Mouse (Mus musculus) CH12.LX (cell line): Measurements from ENCODE around the gene 1700080E11Rik. TPM values are rescaled to one million over a fixed set of nuclear protein-coding genes. Genes with fewer than 3 reads are reported as not detected.
A peak's percentile ranks its signal among the peaks of the same experiment; 100 is the strongest.

Experiments used
- DNase-seq: peaks from one replicate; pipeline ENCODE4 v3.0.0-alpha.2; 2013; ENCODE audit errors: extremely low read depth
- H3K27ac ChIP-seq: 2 replicates; pipeline ENCODE4 v1.5.1; 2012; ENCODE audit warnings: low read depth, mild to moderate bottlenecking, control low read depth, moderate library complexity; ENCODE audit not compliant: insufficient read depth
- H3K27me3 ChIP-seq: replicated peaks from 2 replicates; pipeline ENCODE3; 2012; ENCODE audit warnings: inconsistent platforms
- H3K36me3 ChIP-seq, 2 experiments: replicated peaks in 1 of 2; 2 replicates each; pipeline versions ENCODE3 to v1.6.1; 2012; ENCODE audit warnings: inconsistent platforms in 1 of 2, low read length in 1 of 2, mild to moderate bottlenecking in 1 of 2, mixed read lengths in 1 of 2, moderate library complexity in 1 of 2; ENCODE audit not compliant: control insufficient read depth in 1 of 2, insufficient read depth in 1 of 2
- H3K4me1 ChIP-seq, 2 experiments: 2 replicates each; pipeline ENCODE4 v1.6.1; 2012; ENCODE audit warnings: inconsistent platforms in 1 of 2, moderate library complexity in 1 of 2; ENCODE audit not compliant: insufficient read depth in 2 of 2, control insufficient read depth in 1 of 2
- H3K4me2 ChIP-seq: 2 replicates; pipeline ENCODE4 v1.6.1; 2012; ENCODE audit warnings: low read depth, mild to moderate bottlenecking, control low read depth; ENCODE audit not compliant: poor library complexity, insufficient read depth, severe bottlenecking
- H3K4me3 ChIP-seq, 3 experiments: fragments of 150-350 bp in 1 of 3; sonication (generic) in 1 of 3; replicated peaks in 1 of 3; 2 replicates each; pipeline versions ENCODE3 to v1.5.1; 2011 to 2012; ENCODE audit warnings: low read depth in 2 of 3, low read length in 2 of 3, mild to moderate bottlenecking in 2 of 3, moderate library complexity in 2 of 3, control low read depth in 1 of 3, improper control_type of control experiment in 1 of 3, inconsistent platforms in 1 of 3, mixed read lengths in 1 of 3; ENCODE audit not compliant: poor library complexity in 1 of 3
- H3K79me2 ChIP-seq: replicated peaks from 2 replicates; pipeline ENCODE4 v1.6.1; 2012; ENCODE audit warnings: mild to moderate bottlenecking, moderate library complexity; ENCODE audit not compliant: control insufficient read depth, poor library complexity, insufficient read depth, severe bottlenecking; ENCODE audit errors: extremely low read depth
- H3K9ac ChIP-seq: 2 replicates; pipeline ENCODE4 v1.6.1; 2012; ENCODE audit warnings: low read depth, mild to moderate bottlenecking, control low read depth, moderate library complexity; ENCODE audit not compliant: insufficient read depth
- H3K9me3 ChIP-seq: replicated peaks from 2 replicates; pipeline ENCODE3; 2012; ENCODE audit warnings: low read length, inconsistent platforms, mixed read lengths
- MEF2A ChIP-seq: IDR thresholded peaks from 2 replicates; pipeline ENCODE4 v1.6.1; 2014; ENCODE audit warnings: low read depth, mild to moderate bottlenecking, inconsistent platforms, low read length, improper control_type of control experiment, borderline replicate concordance
- NELFE ChIP-seq: IDR thresholded peaks from 2 replicates; pipeline ENCODE4 v1.6.1; 2011; ENCODE audit warnings: low read depth, low read length, improper control_type of control experiment
- POLR2A ChIP-seq: IDR thresholded peaks from 2 replicates; pipeline ENCODE4 v1.6.1; 2011; ENCODE audit warnings: low read depth, mild to moderate bottlenecking, improper control_type of control experiment, low read length
- TCF12 ChIP-seq: IDR thresholded peaks from 2 replicates; pipeline ENCODE4 v1.6.1; 2014; ENCODE audit warnings: low read depth, mild to moderate bottlenecking, inconsistent platforms, low read length, improper control_type of control experiment
- ZKSCAN1 ChIP-seq: IDR thresholded peaks from 2 replicates; pipeline ENCODE4 v1.6.1; 2012; ENCODE audit warnings: low read depth, inconsistent platforms, low read length, improper control_type of control experiment, borderline replicate concordance
- ZNF384 ChIP-seq: IDR thresholded peaks from 2 replicates; pipeline ENCODE4 v1.6.1; 2012; ENCODE audit warnings: low read depth, low read length, improper control_type of control experiment, inconsistent platforms
- dilution Hi-C: fragments of 300-500 bp; cut with MboI; formaldehyde crosslinking; loops from 2 replicates; pipeline ENCODE4 v1.14.3; 2020; ENCODE audit warnings: low sequenced_read_pairs; ENCODE audit not compliant: extremely low pct_unique_long_range_greater_than_20kb, extremely low pct_ligation_motif_present
- in situ Hi-C: fragments of 300-500 bp; cut with MboI; formaldehyde crosslinking; loops from 3 replicates; pipeline ENCODE4 v1.14.3; 2019; ENCODE audit warnings: low sequenced_read_pairs, low pct_ligation_motif_present, low pct_unique_long_range_greater_than_20kb, mixed read lengths
- polyA plus RNA-seq: library from polyadenylated mRNA; unstranded; fragments of >175 nt; gene quantifications from 2 replicates; pipeline ENCODE4 v1.2.1, GENCODE M21; 2012; ENCODE audit warnings: low read depth; ENCODE audit not compliant: insufficient read length
- total RNA-seq, 2 experiments: library from RNA; depleted of rRNA; stranded (reverse); fragments of 300-350 nt in 1 of 2; fragments of >200 nt in 1 of 2; gene quantifications; 2 replicates each; pipeline ENCODE4 v1.2.3; 2012 to 2014

1700080E11Rik gene
- total and polyA plus RNA-seq, 3 experiments: not detected

- H3K27me3 ChIP-seq: peaks cover 4% of the 10 kb centered on the region
- no peak overlapping the region for H3K9ac ChIP-seq
- no peak overlapping the region for H3K4me3 ChIP-seq
- no peaks in the 10 kb centered on the region; a peak in 1 of 4 replicates for H3K4me1 ChIP-seq
- dilution Hi-C loops: no loop called here
- in situ Hi-C loops: no loop called here
- DNase-seq: no peak
- H3K27ac ChIP-seq: no peak overlapping the region
- no peaks in the 10 kb centered on the region for H3K9me3 ChIP-seq
- H3K4me2 ChIP-seq: no peak overlapping the region; the same call in 1 of the 2 replicates
- no peaks in the 10 kb centered on the region for H3K36me3 ChIP-seq
- H3K79me2 ChIP-seq: no peaks in the 10 kb centered on the region
- TF ChIP-seq ZNF384 (0 out of 2 replicates have a peak, but pooled peaks have one; percentile 25), TCF12 (no peak), POLR2A (no peak), MEF2A (no peak), NELFE (no peak), ZKSCAN1 (no peak)
Measured at GRCm38 (mm10) chr9:105100807-105101570, 43.9 kb downstream of the 1700080E11Rik start.

Other genes starting within 250 kb of the 1700080E11Rik start
- gene Mrpl3, start 91.9 kb downstream of the 1700080E11Rik start, total RNA-seq (2012; rRNA removed): 106 and 126 TPM in 2 replicates
- gene Mrpl3, start 91.9 kb downstream of the 1700080E11Rik start, total RNA-seq (2014; rRNA removed): 224 and 236 TPM in 2 replicates
- gene Mrpl3, start 91.9 kb downstream of the 1700080E11Rik start, polyA plus RNA-seq: 185 and 186 TPM in 2 replicates
- gene Nudt16, start 13.3 kb downstream of the 1700080E11Rik start, total RNA-seq (2012; rRNA removed): 13.2 and 18.9 TPM in 2 replicates
- 18.5 and 22.2 TPM in 2 replicates for gene Nudt16, start 13.3 kb downstream of the 1700080E11Rik start, total RNA-seq (2014; rRNA removed)
- 15.4 and 20.6 TPM in 2 replicates for gene Nudt16, start 13.3 kb downstream of the 1700080E11Rik start, polyA plus RNA-seq